Mouse (Mus musculus) thymus, adult 18-20 months (tissue): ENCODE measurements at regions not wholly inside any gene's neighbourhood (a gene's known extent, or its start where the extent isn't known, plus 50 kb on each side); places are given as distances from the start of the nearest gene placed in this dataset.

Source experiments
- DNase-seq, 2 experiments: peaks; one replicate each; pipeline ENCODE4 v3.0.0; 2022; ENCODE audit warnings: mixed read lengths in 2 of 2

GRCm38 (mm10) chr2:179022675-179023194 lies 419.5 kb upstream of the Cdh4 start:
- DNase-seq = no peak

- DNase-seq = no peak
Measured at GRCm38 (mm10) chr2:179024225-179024624, 418.0 kb upstream of the Cdh4 start.

GRCm38 (mm10) chr2:179033171-179033570 lies 409.1 kb upstream of the Cdh4 start:
- DNase-seq = no peak

GRCm38 (mm10) chr2:179035446-179035845 lies 406.8 kb upstream of the Cdh4 start:
- no peak for DNase-seq

GRCm38 (mm10) chr2:179039697-179040096 lies 402.5 kb upstream of the Cdh4 start:
- DNase-seq = no peak

- no peak for DNase-seq
Measured at GRCm38 (mm10) chr2:179043671-179044070, 398.6 kb upstream of the Cdh4 start.

- DNase-seq = no peak
Measured at GRCm38 (mm10) chr2:179045361-179045760, 396.9 kb upstream of the Cdh4 start.

GRCm38 (mm10) chr2:179054441-179054840 lies 387.8 kb upstream of the Cdh4 start:
- DNase-seq = no peak

GRCm38 (mm10) chr2:179064616-179065015 lies 377.6 kb upstream of the Cdh4 start:
- DNase-seq = no peak

- no peak for DNase-seq
Measured at GRCm38 (mm10) chr2:179069520-179069919, 372.7 kb upstream of the Cdh4 start.

GRCm38 (mm10) chr2:179070346-179070745 lies 371.9 kb upstream of the Cdh4 start:
- DNase-seq = no peak

- DNase-seq = no peak
Measured at GRCm38 (mm10) chr2:179080462-179081274, 361.6 kb upstream of the Cdh4 start.

GRCm38 (mm10) chr2:179086915-179087314 lies 355.3 kb upstream of the Cdh4 start:
- no peak for DNase-seq

GRCm38 (mm10) chr2:179091480-179091879 lies 350.8 kb upstream of the Cdh4 start:
- no peak for DNase-seq

GRCm38 (mm10) chr2:179093996-179094395 lies 348.2 kb upstream of the Cdh4 start:
- no peak for DNase-seq

GRCm38 (mm10) chr2:179095981-179096380 lies 346.2 kb upstream of the Cdh4 start:
- no peak for DNase-seq

- no peak for DNase-seq
Measured at GRCm38 (mm10) chr2:179096861-179097260, 345.4 kb upstream of the Cdh4 start.

- DNase-seq = no peak
Measured at GRCm38 (mm10) chr2:179099783-179100182, 342.4 kb upstream of the Cdh4 start.

- no peak for DNase-seq
Measured at GRCm38 (mm10) chr2:179103114-179103513, 339.1 kb upstream of the Cdh4 start.

- no peak for DNase-seq
Measured at GRCm38 (mm10) chr2:179112951-179113350, 329.3 kb upstream of the Cdh4 start.

GRCm38 (mm10) chr2:179128018-179128417 lies 314.2 kb upstream of the Cdh4 start:
- no peak for DNase-seq

GRCm38 (mm10) chr2:179128432-179128831 lies 313.8 kb upstream of the Cdh4 start:
- no peak for DNase-seq

GRCm38 (mm10) chr2:179131004-179131403 lies 311.2 kb upstream of the Cdh4 start:
- no peak for DNase-seq

- DNase-seq = no peak
Measured at GRCm38 (mm10) chr2:179142313-179142712, 299.9 kb upstream of the Cdh4 start.

- DNase-seq = no peak
Measured at GRCm38 (mm10) chr2:179145726-179146125, 296.5 kb upstream of the Cdh4 start.
